7 mouse cellular contexts compared by ENCODE assay signal in genomic region chr10:28076036-28076855, GRCm38 (mm10). TPM values are rescaled to one million over a fixed set of nuclear protein-coding genes. Genes with fewer than 3 reads are reported as not detected.
A peak's percentile ranks its signal among the peaks of the same experiment; 100 is the strongest.
DNase-seq lines count a peak whose midpoint lies in the region; ATAC-seq and TF ChIP-seq lines count a peak whose summit lies in the region.

No protein-coding gene starts in this region.

- H3K27ac ChIP-seq in ES-E14 (ENCODE audit: insufficient read depth, low read depth, low read length, poor library complexity, severe bottlenecking): no peak overlapping the region
- peak overlapping the region; percentile 87 for H3K27ac ChIP-seq in forebrain, postnatal 0 days (ENCODE audit: low read depth, low read length)
- 0 out of 2 replicates have a peak overlapping the region, but pooled peaks have one; percentile 93 for H3K27ac ChIP-seq in hindbrain, embryonic 12.5 days
- H3K27ac ChIP-seq in limb, embryonic 11.5 days (replicated peaks; ENCODE audit: low read depth, low read length): no peak overlapping the region; the same call in 1 of the 2 replicates
- H3K27ac ChIP-seq in midbrain, embryonic 13.5 days: no peak overlapping the region

- H3K9ac ChIP-seq in ES-E14 (ENCODE audit: insufficient read depth, low read depth, low read length, poor library complexity, severe bottlenecking): peak overlapping the region; percentile 94
- H3K9ac ChIP-seq in forebrain, postnatal 0 days: peak overlapping the region; percentile 85
- H3K9ac ChIP-seq in hindbrain, embryonic 12.5 days: peak overlapping the region; percentile 80
- peak overlapping the region; percentile 90 for H3K9ac ChIP-seq in limb, embryonic 11.5 days (ENCODE audit: low read length)
- peak overlapping the region; percentile 85 for H3K9ac ChIP-seq in midbrain, embryonic 13.5 days (replicated peaks)

- no peaks in the 10 kb centered on the region for H3K27me3 ChIP-seq in forebrain, postnatal 0 days (ENCODE audit: insufficient read depth, low read length)
- H3K27me3 ChIP-seq in hindbrain, embryonic 12.5 days: no peaks in the 10 kb centered on the region
- no peaks in the 10 kb centered on the region for H3K27me3 ChIP-seq in limb, embryonic 11.5 days (ENCODE audit: control insufficient read depth, insufficient read depth, low read length)
- no peaks in the 10 kb centered on the region for H3K27me3 ChIP-seq in midbrain, embryonic 13.5 days

- in situ Hi-C loops in ES-E14 (cut with MboI; ENCODE audit: low sequenced_read_pairs in 2 of 2, unreplicated experiment in 2 of 2): no loop called here

- H3K4me1 ChIP-seq in ES-E14 (ENCODE audit: control insufficient read depth in 2 of 2, insufficient read depth in 2 of 2, low read length in 2 of 2, poor library complexity in 1 of 2): no peaks in the 10 kb centered on the region; a peak in 1 of 4 replicates
- peaks cover 8% of the 10 kb centered on the region; the same call in 1 of the 2 replicates for H3K4me1 ChIP-seq in forebrain, postnatal 0 days (ENCODE audit: insufficient read depth)
- 0 out of 2 replicates have a peak, but pooled peaks cover 8% of the 10 kb centered on the region for H3K4me1 ChIP-seq in hindbrain, embryonic 12.5 days
- no peaks in the 10 kb centered on the region for H3K4me1 ChIP-seq in limb, embryonic 11.5 days (ENCODE audit: control insufficient read depth, insufficient read depth, low read length)
- H3K4me1 ChIP-seq in midbrain, embryonic 13.5 days (replicated peaks): peaks cover 25% of the 10 kb centered on the region

- no peaks in the 10 kb centered on the region for H3K9me3 ChIP-seq in ES-E14 (ENCODE audit: control insufficient read depth, insufficient read depth, low read depth, low read length)
- H3K9me3 ChIP-seq in forebrain, postnatal 0 days (ENCODE audit: low read length): no peaks in the 10 kb centered on the region
- H3K9me3 ChIP-seq in hindbrain, embryonic 12.5 days (replicated peaks): no peaks in the 10 kb centered on the region
- no peaks in the 10 kb centered on the region for H3K9me3 ChIP-seq in limb, embryonic 11.5 days (ENCODE audit: control insufficient read depth, low read length)
- no peaks in the 10 kb centered on the region for H3K9me3 ChIP-seq in midbrain, embryonic 13.5 days

- peak overlapping the region; percentile 89 to 90 for H3K4me3 ChIP-seq in ES-E14 (ENCODE audit: insufficient read depth in 1 of 2, low read depth in 1 of 2, low read length in 2 of 2, poor library complexity in 1 of 2, severe bottlenecking in 1 of 2)
- H3K4me3 ChIP-seq in forebrain, postnatal 0 days (ENCODE audit: low read depth, low read length): peak overlapping the region; percentile 73
- peak overlapping the region; percentile 68 for H3K4me3 ChIP-seq in hindbrain, embryonic 12.5 days
- peak overlapping the region; percentile 74 for H3K4me3 ChIP-seq in limb, embryonic 11.5 days (ENCODE audit: low read depth, low read length)
- peak overlapping the region; percentile 69 for H3K4me3 ChIP-seq in midbrain, embryonic 13.5 days (replicated peaks)

- TF ChIP-seq CTCF in forebrain, postnatal 0 days (IDR thresholded peaks at IDR 0.05; ENCODE audit: low read depth): 0 out of 2 replicates have a peak, but pooled peaks have one; percentile 11

- H3K4me2 ChIP-seq in forebrain, postnatal 0 days (ENCODE audit: low read depth): peak overlapping the region; percentile 69
- peak overlapping the region; percentile 89 for H3K4me2 ChIP-seq in hindbrain, embryonic 12.5 days (replicated peaks)
- peak overlapping the region; percentile 76 for H3K4me2 ChIP-seq in limb, embryonic 11.5 days (ENCODE audit: low read depth, severe bottlenecking)
- H3K4me2 ChIP-seq in midbrain, embryonic 13.5 days (replicated peaks): peak overlapping the region; percentile 93

- 1% methylated on average over 30 of the region's 30 CpGs for WGBS in forebrain, postnatal 0 days
- WGBS in hindbrain, embryonic 12.5 days: 2% methylated on average over 30 of the region's 30 CpGs
- 2% methylated on average over 30 of the region's 30 CpGs for WGBS in limb, embryonic 11.5 days
- WGBS in midbrain, embryonic 13.5 days: 1% methylated on average over 30 of the region's 30 CpGs

- no peaks in the 10 kb centered on the region for H3K36me3 ChIP-seq in ES-E14 (ENCODE audit: control insufficient read depth, insufficient read depth, low read length, poor library complexity, severe bottlenecking)
- H3K36me3 ChIP-seq in forebrain, postnatal 0 days (ENCODE audit: insufficient read depth): no peaks in the 10 kb centered on the region
- no peaks in the 10 kb centered on the region for H3K36me3 ChIP-seq in hindbrain, embryonic 12.5 days
- H3K36me3 ChIP-seq in limb, embryonic 11.5 days (ENCODE audit: control insufficient read depth, insufficient read depth, low read length): no peaks in the 10 kb centered on the region
- H3K36me3 ChIP-seq in midbrain, embryonic 13.5 days: no peaks in the 10 kb centered on the region

- no peak for ATAC-seq in forebrain, postnatal 0 days
- no peak for ATAC-seq in hindbrain, embryonic 12.5 days (ENCODE audit: low FRiP score)
- no peak for ATAC-seq in limb, embryonic 11.5 days (ENCODE audit: insufficient number of reproducible peaks, low FRiP score, low TSS enrichment, low read depth)
- no peak for ATAC-seq in midbrain, embryonic 13.5 days

- DNase-seq in ES-E14 (ENCODE audit: low read depth, low spot score): peak; percentile 20
- peak; percentile 47 for DNase-seq in adrenal gland, postnatal 10 days
- peak; percentile 43 for DNase-seq in forebrain, postnatal 0 days
- peak; percentile 71 for DNase-seq in limb, embryonic 11.5 days (ENCODE audit: low spot score)
- peak; percentile 50 for DNase-seq in testis, postnatal 10 days (ENCODE audit: low spot score)

TF ChIP-seq in ES-E14, 5 proteins besides CTCF, POLR2A, EP300 and RAD21:
- TF ChIP-seq HCFC1 (IDR thresholded peaks at IDR 0.05; ENCODE audit: borderline replicate concordance, insufficient read depth, low read length) (no peak), ZC3H11A (IDR thresholded peaks at IDR 0.05; ENCODE audit: borderline replicate concordance, low read depth, low read length) (no peak), CHD2 (IDR thresholded peaks at IDR 0.05; ENCODE audit: low read depth, low read length) (no peak), ZNF384 (IDR thresholded peaks at IDR 0.05; ENCODE audit: low read depth, low read length) (no peak), MAFK (IDR thresholded peaks at IDR 0.05; ENCODE audit: insufficient read depth, low read depth, low read length) (no peak)

RNA-seq across cellular contexts. Expression of gene Ptprk, which starts 1.6 kb away (rescaled TPM):
- total RNA-seq in ES-E14 (2012; rRNA removed): 67.0 and 106 TPM in 2 replicates
- 10 to 100 TPM; 21.8 to 24.1 TPM for total RNA-seq in adrenal gland, postnatal 10 days (2021)
- total RNA-seq in forebrain, postnatal 0 days (2014; rRNA removed): 66.8 and 96.9 TPM in 2 replicates
- 27.1 and 43.0 TPM in 2 replicates for polyA plus RNA-seq in forebrain, postnatal 0 days (2015; fragmentation: Nextera tagmentation; extraction: Ambion mirVana)
- polyA plus RNA-seq in hindbrain, embryonic 12.5 days (2016; fragmentation: Nextera tagmentation; extraction: Ambion mirVana): 31.0 and 31.9 TPM in 2 replicates
- polyA plus RNA-seq in limb, embryonic 11.5 days (2014; fragmentation: Nextera tagmentation; extraction: Ambion mirVana): 38.4 and 43.2 TPM in 2 replicates
- polyA plus RNA-seq in midbrain, embryonic 13.5 days (2015; fragmentation: Nextera tagmentation; extraction: Ambion mirVana): 19.3 and 22.3 TPM in 2 replicates

Comparison
In these comparisons a context has a peak if more than half of its experiments do, and no peak if none do; other contexts are left out.
1. DNase-seq: peak in every context shown above with its lines; median percentile 71 in limb, embryonic 11.5 days; 50 in testis, postnatal 10 days; 47 in adrenal gland, postnatal 10 days; 43 in forebrain, postnatal 0 days; 20 in ES-E14.
2. H3K27ac ChIP-seq: peak in forebrain, postnatal 0 days (single experiment) and hindbrain, embryonic 12.5 days (single experiment); none in ES-E14 (single experiment), limb, embryonic 11.5 days (single experiment) and midbrain, embryonic 13.5 days (single experiment).
3. Peak in every context shown above with its lines, with median percentiles within 50 percentile points of each other: H3K4me3 ChIP-seq, H3K9ac ChIP-seq and H3K4me2 ChIP-seq.